Mouse (Mus musculus) lung, adult 2 months (tissue): ENCODE data around the gene Cpm. TPM values are rescaled to one million over a fixed set of nuclear protein-coding genes. Genes with fewer than 3 reads are reported as not detected.

Source experiments
- DNase-seq: peaks from one replicate; pipeline ENCODE4 v3.0.0; 2022
- H3K4me1 ChIP-seq: fragments of 200-500 bp; 2 replicates; pipeline ENCODE4 v1.6.1; 2011; ENCODE audit warnings: low read length; ENCODE audit not compliant: control insufficient read depth, insufficient read depth
- H3K4me3 ChIP-seq: fragments of 200-500 bp; replicated peaks from 2 replicates; pipeline ENCODE3; 2011; ENCODE audit warnings: low read depth, mild to moderate bottlenecking, control low read depth, low read length; ENCODE audit errors: extremely low read depth
- CTCF ChIP-seq: fragments of 200-500 bp; IDR thresholded peaks from 2 replicates; pipeline ENCODE4 v1.5.1; 2011; ENCODE audit warnings: mild to moderate bottlenecking, low read length, control low read depth; ENCODE audit not compliant: insufficient read depth
- POLR2A ChIP-seq: fragments of 200-500 bp; IDR thresholded peaks from 2 replicates; pipeline ENCODE4 v1.6.1; 2011; ENCODE audit warnings: low read depth, mild to moderate bottlenecking, control low read depth, low read length, borderline replicate concordance; ENCODE audit errors: extremely low read depth
- WGBS: fragments of 180-500 bp; shearing (Covaris S2); methylation state at CpG from one replicate; pipeline ENCODE4 v1.1.7; 2018; 5-methylcytosine and 5-hydroxymethylcytosine counted together
- polyA plus RNA-seq: library from polyadenylated mRNA; depleted of rRNA; stranded (reverse); fragments of >200 nt; gene quantifications from 2 replicates; pipeline ENCODE4 v1.2.3, GENCODE M21; 2012

The Cpm gene
- polyA plus RNA-seq, 1 experiment: 117 TPM

DNA sequence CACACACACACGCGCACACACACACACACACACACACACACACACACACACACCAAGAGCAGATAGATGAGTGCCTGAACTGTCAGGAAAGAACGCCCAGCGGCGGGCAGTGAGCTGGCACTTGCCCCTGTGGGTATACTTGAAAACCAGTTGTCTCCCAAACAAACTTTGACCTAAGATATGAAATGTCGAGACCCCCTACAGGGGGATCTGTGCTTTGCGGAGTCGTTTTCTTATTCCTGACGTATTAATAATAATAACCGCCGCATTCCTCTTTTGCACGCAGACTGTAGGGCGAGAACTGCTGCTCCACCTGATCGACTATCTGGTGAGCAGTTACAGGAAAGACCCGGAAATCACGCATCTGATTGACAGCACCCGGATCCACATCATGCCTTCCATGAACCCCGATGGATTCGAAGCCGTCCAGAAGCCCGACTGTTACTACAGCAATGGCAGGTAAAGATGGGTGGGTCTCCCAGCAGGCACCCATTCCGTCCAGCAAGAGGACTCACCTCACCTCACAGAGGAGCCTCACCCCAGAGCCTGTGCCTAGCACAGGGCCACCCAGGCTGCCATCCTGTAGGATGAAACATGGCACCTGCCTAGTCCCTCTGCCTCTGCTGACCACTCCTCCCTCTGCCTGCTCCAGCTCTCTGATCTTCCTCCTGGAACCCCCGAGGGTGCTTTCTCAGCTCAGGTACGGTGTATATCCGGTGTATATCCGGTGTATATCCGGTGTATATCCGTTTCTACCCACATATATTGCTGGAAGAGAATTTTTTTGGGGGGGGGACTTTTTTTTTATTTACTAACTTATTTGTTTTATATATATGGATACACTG, 38.6 kb downstream of the Cpm start:
- no peak for DNase-seq
- Histone ChIP-seq H3K4me1 (peaks cover 2% of the 10 kb centered on the region; the same call in 1 of the 2 replicates), H3K4me3 (no peak overlapping the region)
- WGBS: 92% methylated on average over 28 of the region's 28 CpGs
- TF ChIP-seq POLR2A (no peak), CTCF (no peak)

DNA sequence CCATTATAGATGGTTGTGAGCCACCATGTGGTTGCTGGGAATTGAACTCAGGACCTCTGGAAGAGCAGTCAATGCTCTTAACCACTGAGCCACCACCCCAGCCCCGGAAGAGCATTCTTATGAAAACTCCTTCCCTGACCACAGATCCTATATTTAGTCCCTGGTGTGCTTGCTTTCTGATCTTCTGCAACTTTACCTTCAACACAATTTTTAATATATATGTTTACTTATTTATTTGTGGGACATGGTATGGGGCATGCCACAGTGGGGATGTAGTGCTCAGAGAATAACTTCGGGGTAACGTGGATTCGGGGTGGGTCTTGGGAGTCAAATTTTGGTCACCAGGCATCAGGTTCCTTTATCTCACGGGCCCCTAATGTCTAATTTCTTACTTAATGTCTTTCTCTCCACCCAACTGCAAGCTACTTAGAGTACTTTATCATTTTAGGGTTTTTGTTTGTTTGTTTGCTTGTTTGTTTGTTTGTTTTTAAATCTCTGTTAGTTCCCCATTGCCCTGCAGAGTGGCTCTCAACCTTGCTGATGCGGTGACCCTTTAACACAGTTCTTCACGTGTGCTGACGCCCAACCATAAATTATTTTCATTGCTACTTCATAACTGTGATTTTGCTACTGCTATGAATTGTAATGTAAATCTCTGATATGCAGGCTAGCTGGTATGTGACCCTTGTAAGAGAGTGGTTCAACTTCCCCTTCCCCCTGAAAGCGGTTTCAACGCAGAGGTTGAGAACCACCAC, 39.4 kb downstream of the Cpm start:
- DNase-seq: no peak
- Histone ChIP-seq H3K4me1 (no peaks in the 10 kb centered on the region), H3K4me3 (no peak overlapping the region)
- TF ChIP-seq POLR2A: no peak
- no peak for TF ChIP-seq CTCF
- WGBS: 84% methylated on average over 10 of the region's 10 CpGs

DNA sequence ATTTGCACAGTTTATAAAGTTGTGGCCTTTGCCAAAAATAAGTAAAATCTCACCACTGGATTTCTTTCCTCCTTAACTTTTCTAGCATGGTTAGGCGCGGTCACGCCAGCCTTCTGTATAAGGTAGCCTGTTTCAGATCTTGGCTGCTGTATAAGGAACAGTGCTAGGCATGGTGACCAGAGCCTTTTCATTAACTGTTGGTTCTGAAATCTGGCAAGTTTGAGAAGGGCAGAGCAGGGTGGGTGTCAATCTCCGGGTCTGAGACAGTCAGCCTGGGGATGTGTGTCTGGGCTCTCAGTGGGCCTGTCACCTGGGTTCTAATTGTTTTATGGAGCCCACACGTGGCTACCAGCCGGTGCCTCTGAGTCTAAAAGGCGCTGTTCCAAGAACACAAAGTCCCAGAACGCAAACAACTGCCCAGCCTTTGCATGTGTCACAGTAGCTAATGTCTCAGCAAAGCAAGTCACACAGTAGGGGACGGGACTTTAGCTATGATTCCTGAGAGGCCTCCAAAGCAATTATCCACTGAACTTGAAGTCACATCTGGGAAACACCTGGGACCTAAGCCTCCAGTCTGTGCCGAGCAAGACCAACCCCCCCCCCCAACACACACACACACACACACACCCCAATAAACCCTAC, 40.3 kb downstream of the Cpm start:
- Histone ChIP-seq H3K4me3 (no peak overlapping the region), H3K4me1 (no peaks in the 10 kb centered on the region)
- TF ChIP-seq CTCF (no peak), POLR2A (no peak)
- WGBS: 68% methylated on average over 10 of the region's 10 CpGs
- no peak for DNase-seq

DNA sequence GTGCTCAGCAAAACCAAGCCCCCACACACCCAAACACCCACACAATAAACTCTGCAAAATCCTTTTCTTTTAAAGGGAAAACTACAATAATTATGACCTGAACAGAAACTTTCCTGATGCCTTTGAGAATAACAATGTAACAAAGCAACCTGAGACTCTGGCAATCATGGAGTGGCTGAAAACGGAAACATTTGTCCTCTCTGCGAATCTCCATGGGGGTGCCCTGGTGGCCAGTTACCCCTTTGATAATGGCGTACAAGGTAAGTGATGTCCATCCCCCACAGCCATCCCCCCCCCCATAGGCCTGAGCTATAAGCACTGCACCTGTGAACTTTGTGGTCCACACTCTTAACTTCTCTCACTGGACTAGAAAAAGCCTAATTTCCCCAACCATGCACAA, 40.8 kb downstream of the Cpm start:
- Histone ChIP-seq H3K4me1 (no peaks in the 10 kb centered on the region), H3K4me3 (no peak overlapping the region)
- DNase-seq: no peak
- TF ChIP-seq CTCF (no peak), POLR2A (no peak)
- 86% methylated on average over 3 of the region's 3 CpGs for WGBS

DNA sequence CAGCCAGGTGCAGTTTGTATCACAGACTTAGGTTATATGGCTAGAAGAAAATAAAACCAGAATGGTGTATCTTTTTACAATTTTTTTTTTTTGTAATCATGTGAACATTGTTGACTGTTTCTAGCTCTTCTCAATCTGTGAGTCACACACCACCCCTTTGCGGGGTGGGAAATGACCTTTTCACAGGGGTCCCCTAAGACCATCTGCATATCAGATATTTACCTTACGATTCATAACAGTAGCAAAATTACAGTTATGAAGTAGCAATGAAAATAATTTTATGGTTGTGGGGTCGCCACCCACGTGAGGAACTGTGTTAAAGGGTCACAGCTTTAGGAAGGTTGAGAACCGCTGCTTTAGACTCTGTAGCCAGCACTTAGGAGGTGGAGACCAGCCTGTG, 41.5 kb downstream of the Cpm start:
- Histone ChIP-seq H3K4me1 (no peaks in the 10 kb centered on the region; the same call in 1 of the 2 replicates), H3K4me3 (no peak overlapping the region)
- TF ChIP-seq CTCF (no peak), POLR2A (no peak)
- 85% methylated on average over 5 of the region's 5 CpGs for WGBS
- DNase-seq: no peak

DNA sequence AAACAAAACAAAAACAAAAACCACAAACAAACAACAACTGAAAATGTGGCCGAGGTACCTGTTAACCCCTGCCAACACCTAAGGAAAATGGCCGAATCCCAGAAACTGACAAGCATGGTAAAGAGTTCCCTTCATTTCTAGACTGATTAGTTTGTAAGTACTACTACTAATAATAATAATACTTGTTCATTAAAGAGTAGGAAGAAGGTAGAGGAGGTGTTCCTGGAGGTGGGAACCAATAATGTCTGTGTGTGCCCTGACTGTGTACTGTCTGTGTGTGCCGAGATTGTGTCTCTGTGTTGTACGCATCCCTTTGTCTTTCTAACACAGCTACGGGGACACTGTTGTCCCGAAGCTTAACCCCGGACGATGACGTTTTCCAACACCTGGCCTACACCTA, 42.0 kb downstream of the Cpm start:
- TF ChIP-seq POLR2A: no peak
- no peak for TF ChIP-seq CTCF
- no peak for DNase-seq
- 86% methylated on average over 9 of the region's 9 CpGs for WGBS
- H3K4me1 ChIP-seq: no peaks in the 10 kb centered on the region; the same call in 1 of the 2 replicates
- no peak overlapping the region for H3K4me3 ChIP-seq

DNA sequence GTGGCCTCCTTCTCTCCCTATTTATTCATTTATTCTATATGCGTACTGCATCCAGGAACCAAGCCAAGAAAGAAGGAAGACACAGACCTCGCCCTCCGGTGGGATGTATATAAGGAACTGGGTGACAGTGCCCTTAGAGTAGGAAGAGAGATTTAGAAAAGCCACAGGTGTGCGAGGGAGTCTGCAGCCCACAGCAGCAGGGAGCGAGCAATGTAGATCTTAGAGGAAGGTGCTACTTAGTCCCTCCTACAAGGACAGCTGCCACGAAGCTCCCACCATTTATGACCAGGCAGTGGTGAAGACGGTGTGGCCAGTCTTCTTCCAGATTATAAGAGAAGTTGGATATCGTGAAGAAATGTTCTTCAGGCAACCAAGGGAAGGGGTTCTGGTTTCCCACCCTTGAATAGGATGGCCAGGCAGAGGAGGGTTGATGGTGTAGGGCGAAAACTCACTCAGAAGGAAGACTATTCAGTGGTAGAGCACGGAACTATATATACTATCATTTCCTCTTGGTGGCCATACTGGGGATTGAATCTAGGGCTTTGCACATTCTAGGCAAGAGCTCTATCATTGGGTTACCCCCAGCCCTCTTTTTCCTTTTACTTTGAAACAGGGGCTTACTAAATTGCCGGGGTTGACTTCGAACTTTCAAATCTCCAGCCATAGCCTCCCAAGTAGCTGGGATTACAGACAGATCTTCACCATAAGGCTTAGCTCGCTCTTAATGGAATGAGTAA, 42.8 kb downstream of the Cpm start:
- no peak overlapping the region for H3K4me3 ChIP-seq
- TF ChIP-seq CTCF: no peak
- no peak for TF ChIP-seq POLR2A
- DNase-seq: no peak
- H3K4me1 ChIP-seq: no peaks in the 10 kb centered on the region; the same call in 1 of the 2 replicates
- 87% methylated on average over 13 of the region's 13 CpGs for WGBS

DNA sequence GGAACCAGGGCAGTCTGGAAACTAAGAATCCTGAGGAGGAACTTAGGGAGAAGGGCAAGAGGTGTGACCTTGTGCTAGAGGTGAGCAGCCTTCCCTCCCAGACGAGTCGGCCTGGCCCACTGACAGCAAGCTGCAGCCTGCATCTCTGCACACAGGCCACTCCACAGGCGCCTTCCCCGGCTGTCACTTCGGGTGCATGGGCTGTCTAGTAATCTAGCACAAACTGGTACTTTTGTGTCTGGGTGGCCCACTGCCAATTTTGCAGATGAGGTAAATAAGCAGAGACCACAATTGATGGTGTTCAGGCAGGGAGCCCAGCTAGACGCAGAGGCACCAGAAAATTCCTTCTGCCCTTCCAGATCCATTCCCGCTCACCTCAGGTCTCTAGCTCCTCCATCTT, 43.4 kb downstream of the Cpm start:
- no peak for TF ChIP-seq CTCF
- no peak for TF ChIP-seq POLR2A
- Histone ChIP-seq H3K4me1 (no peaks in the 10 kb centered on the region; the same call in 1 of the 2 replicates), H3K4me3 (no peak overlapping the region)
- 43% methylated on average over 7 of the region's 7 CpGs for WGBS
- no peak for DNase-seq

DNA sequence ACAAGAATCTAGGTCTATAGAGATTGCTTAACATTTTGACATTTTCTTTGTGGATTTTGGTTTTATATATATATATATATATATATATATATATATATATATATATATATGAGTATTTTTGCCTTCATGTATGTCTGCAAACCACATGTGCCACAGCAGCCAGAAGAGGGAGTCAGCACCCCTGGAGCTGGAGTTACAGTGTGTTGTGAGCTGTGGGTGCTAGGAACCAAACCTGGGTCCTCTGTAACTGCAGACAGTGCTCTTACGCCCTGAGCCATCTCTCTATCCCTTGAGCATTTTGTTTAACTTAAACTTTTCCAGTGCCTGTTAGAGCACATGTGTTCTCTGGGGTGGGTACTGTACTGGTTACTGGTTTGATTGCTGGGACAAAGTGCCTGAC, 44.6 kb downstream of the Cpm start:
- 100% methylated on average over 1 of the region's 1 CpGs for WGBS
- no peaks in the 10 kb centered on the region; the same call in 1 of the 2 replicates for H3K4me1 ChIP-seq
- no peak for DNase-seq
- no peak overlapping the region for H3K4me3 ChIP-seq
- TF ChIP-seq POLR2A: no peak
- no peak for TF ChIP-seq CTCF
